Mouse (Mus musculus) spleen, postnatal 10 days (tissue): ENCODE measurements around the gene AI987944.
A peak's percentile ranks its signal among the peaks of the same experiment; 100 is the strongest.

Experiments used
- DNase-seq, 2 experiments: peaks; one replicate each; pipeline ENCODE4 v3.0.0; 2021 to 2022; ENCODE audit warnings: low spot score in 2 of 2

The AI987944 gene

GRCm38 (mm10) chr7:41393048-41393971 is at the start of gene AI987944:
AI987944 (minus strand) TSS chr7:41393379.
- DNase-seq, result peak; percentile 36 to 79

GRCm38 (mm10) chr7:41394130-41394529 is 951 bp upstream of the AI987944 start:
- DNase-seq, result no peak
